Mouse (Mus musculus) midbrain, embryonic 10.5 days (tissue): ENCODE measurements around the gene Padi1. TPM values are rescaled to one million over a fixed set of nuclear protein-coding genes. Genes with fewer than 3 reads are reported as not detected.

ENCODE experiments used
- DNase-seq: peaks from one replicate; pipeline ENCODE4 v3.0.0-alpha.2; 2017; ENCODE audit warnings: low spot score
- H3K27ac ChIP-seq: fragments of 300-500 bp; sonication (generic); replicated peaks from 2 replicates; pipeline ENCODE4 v1.5.1; 2016; ENCODE audit warnings: mild to moderate bottlenecking
- H3K27me3 ChIP-seq: fragments of 300-500 bp; sonication (generic); 2 replicates; pipeline ENCODE4 v1.6.1; 2016; ENCODE audit warnings: low read depth, mild to moderate bottlenecking; ENCODE audit not compliant: poor library complexity, severe bottlenecking
- H3K36me3 ChIP-seq: fragments of 300-500 bp; sonication (generic); 2 replicates; pipeline ENCODE4 v1.6.1; 2016; ENCODE audit warnings: mild to moderate bottlenecking, moderate library complexity
- H3K4me1 ChIP-seq: fragments of 300-500 bp; sonication (generic); 2 replicates; pipeline ENCODE4 v1.6.1; 2016
- H3K4me3 ChIP-seq: fragments of 300-500 bp; sonication (generic); 2 replicates; pipeline ENCODE4 v1.5.1; 2016; ENCODE audit warnings: mild to moderate bottlenecking, moderate library complexity
- H3K9me3 ChIP-seq: fragments of 300-500 bp; sonication (generic); replicated peaks from 2 replicates; pipeline ENCODE4 v1.6.1; 2016; ENCODE audit warnings: mild to moderate bottlenecking
- WGBS: fragments of 180-500 bp; shearing (Covaris S2); methylation state at CpG from one replicate; pipeline ENCODE4 v1.1.7; 2016; 5-methylcytosine and 5-hydroxymethylcytosine counted together
- polyA plus RNA-seq: library from polyadenylated mRNA; unstranded; fragments of >200 nt; fragmentation: Nextera tagmentation; extraction: Ambion mirVana; gene quantifications from 2 replicates; pipeline ENCODE4 v1.2.1, GENCODE M21; 2016

Padi1 gene
- polyA plus RNA-seq, 1 experiment from 2014 or later = 0.06 TPM

GRCm38 (mm10) chr4:140859291-140859690, 13.7 kb upstream of the Padi1 start:
- Histone ChIP-seq H3K4me3 (no peak overlapping the region), H3K4me1 (peaks cover 5% of the 10 kb centered on the region; the same call in 1 of the 2 replicates), H3K36me3 (no peaks in the 10 kb centered on the region), H3K27ac (peak overlapping the region; percentile 3; the same call in 1 of the 2 replicates), H3K9me3 (no peaks in the 10 kb centered on the region), H3K27me3 (no peaks in the 10 kb centered on the region; the same call in 1 of the 2 replicates)
- no peak for DNase-seq
- 79% methylated on average over 11 of the region's 11 CpGs for WGBS

GRCm38 (mm10) chr4:140857813-140858212, 12.2 kb upstream of the Padi1 start:
- 85% methylated on average over 7 of the region's 7 CpGs for WGBS
- no peaks in the 10 kb centered on the region for H3K9me3 ChIP-seq
- H3K27me3 ChIP-seq = no peaks in the 10 kb centered on the region; the same call in 1 of the 2 replicates
- H3K4me3 ChIP-seq = no peak overlapping the region
- peaks cover 14% of the 10 kb centered on the region for H3K4me1 ChIP-seq
- H3K36me3 ChIP-seq = no peaks in the 10 kb centered on the region
- H3K27ac ChIP-seq = 0 out of 2 replicates have a peak overlapping the region, but pooled peaks have one; percentile 28
- DNase-seq = no peak

- WGBS = 85% methylated on average over 5 of the region's 5 CpGs
- Histone ChIP-seq H3K27me3 (no peaks in the 10 kb centered on the region; the same call in 1 of the 2 replicates), H3K27ac (no peak overlapping the region), H3K4me1 (peaks cover 14% of the 10 kb centered on the region), H3K4me3 (no peak overlapping the region), H3K36me3 (no peaks in the 10 kb centered on the region), H3K9me3 (no peaks in the 10 kb centered on the region)
- DNase-seq = no peak
These were observed 11.5 kb upstream of the Padi1 start for GRCm38 (mm10) chr4:140857041-140857440.

GRCm38 (mm10) chr4:140855151-140855550, 9.6 kb upstream of the Padi1 start:
- Histone ChIP-seq H3K4me3 (no peak overlapping the region), H3K4me1 (peaks cover 14% of the 10 kb centered on the region), H3K9me3 (no peaks in the 10 kb centered on the region), H3K27ac (peak overlapping the region; percentile 42), H3K36me3 (no peaks in the 10 kb centered on the region), H3K27me3 (no peaks in the 10 kb centered on the region; the same call in 1 of the 2 replicates)
- DNase-seq = no peak
- 83% methylated on average over 8 of the region's 10 CpGs for WGBS

- H3K4me3 ChIP-seq = no peak overlapping the region
- H3K27ac ChIP-seq = peak overlapping the region; percentile 42
- no peaks in the 10 kb centered on the region for H3K36me3 ChIP-seq
- 81% methylated on average over 10 of the region's 10 CpGs for WGBS
- H3K4me1 ChIP-seq = peaks cover 17% of the 10 kb centered on the region
- DNase-seq = no peak
- no peaks in the 10 kb centered on the region; the same call in 1 of the 2 replicates for H3K27me3 ChIP-seq
- no peaks in the 10 kb centered on the region for H3K9me3 ChIP-seq
These were observed 8.9 kb upstream of the Padi1 start for GRCm38 (mm10) chr4:140854455-140854864.

- no peak overlapping the region for H3K27ac ChIP-seq
- no peaks in the 10 kb centered on the region for H3K36me3 ChIP-seq
- H3K9me3 ChIP-seq = no peaks in the 10 kb centered on the region
- peaks cover 18% of the 10 kb centered on the region for H3K4me1 ChIP-seq
- WGBS = 64% methylated on average over 8 of the region's 8 CpGs
- H3K27me3 ChIP-seq = no peaks in the 10 kb centered on the region; the same call in 1 of the 2 replicates
- DNase-seq = no peak
- H3K4me3 ChIP-seq = no peak overlapping the region
These were observed 8.0 kb upstream of the Padi1 start for GRCm38 (mm10) chr4:140853626-140854025.

- Histone ChIP-seq H3K4me1 (peaks cover 29% of the 10 kb centered on the region), H3K9me3 (no peaks in the 10 kb centered on the region), H3K27me3 (no peaks in the 10 kb centered on the region), H3K36me3 (no peaks in the 10 kb centered on the region), H3K27ac (peak overlapping the region; percentile 65), H3K4me3 (no peak overlapping the region)
- no peak for DNase-seq
- WGBS = 77% methylated on average over 11 of the region's 11 CpGs
These were observed 3.7 kb upstream of the Padi1 start for GRCm38 (mm10) chr4:140849310-140849709.

GRCm38 (mm10) chr4:140844991-140845390, 587 bp downstream of the Padi1 start:
- peaks cover 24% of the 10 kb centered on the region for H3K4me1 ChIP-seq
- no peaks in the 10 kb centered on the region for H3K36me3 ChIP-seq
- WGBS = 69% methylated on average over 4 of the region's 4 CpGs
- H3K27me3 ChIP-seq = no peaks in the 10 kb centered on the region
- no peak for DNase-seq
- H3K9me3 ChIP-seq = no peaks in the 10 kb centered on the region
- H3K27ac ChIP-seq = no peak overlapping the region
- no peak overlapping the region for H3K4me3 ChIP-seq

- Histone ChIP-seq H3K27me3 (no peaks in the 10 kb centered on the region), H3K36me3 (no peaks in the 10 kb centered on the region), H3K27ac (no peak overlapping the region), H3K4me3 (no peak overlapping the region), H3K9me3 (no peaks in the 10 kb centered on the region), H3K4me1 (peaks cover 15% of the 10 kb centered on the region)
- WGBS = 80% methylated on average over 15 of the region's 15 CpGs
- DNase-seq = no peak
These were observed 1.8 kb downstream of the Padi1 start for GRCm38 (mm10) chr4:140843670-140844280.

- WGBS = 58% methylated on average over 1 of the region's 1 CpGs
- Histone ChIP-seq H3K4me3 (no peak overlapping the region), H3K4me1 (peaks cover 19% of the 10 kb centered on the region), H3K9me3 (no peaks in the 10 kb centered on the region), H3K27me3 (peaks cover 7% of the 10 kb centered on the region), H3K27ac (no peak overlapping the region; the same call in 1 of the 2 replicates), H3K36me3 (no peaks in the 10 kb centered on the region)
- no peak for DNase-seq
These were observed 2.7 kb downstream of the Padi1 start for GRCm38 (mm10) chr4:140842909-140843308.

GRCm38 (mm10) chr4:140837879-140838278, 7.7 kb downstream of the Padi1 start:
- H3K27ac ChIP-seq = peak overlapping the region; percentile 63

GRCm38 (mm10) chr4:140836208-140836866, 9.2 kb downstream of the Padi1 start:
- WGBS = 69% methylated on average over 11 of the region's 11 CpGs
- Histone ChIP-seq H3K4me1 (peaks cover 46% of the 10 kb centered on the region), H3K4me3 (no peak overlapping the region), H3K27me3 (peaks cover 47% of the 10 kb centered on the region), H3K36me3 (no peaks in the 10 kb centered on the region), H3K27ac (no peak overlapping the region; the same call in 1 of the 2 replicates), H3K9me3 (no peaks in the 10 kb centered on the region)
- DNase-seq = no peak

More at GRCm38 (mm10) chr4:140837879-140838278, 7.7 kb downstream of the Padi1 start:
- no peak for DNase-seq
- 22% methylated on average over 8 of the region's 8 CpGs for WGBS
- Histone ChIP-seq H3K9me3 (no peaks in the 10 kb centered on the region), H3K4me3 (peak overlapping the region; percentile 19; the same call in 1 of the 2 replicates), H3K27me3 (peaks cover 44% of the 10 kb centered on the region), H3K36me3 (no peaks in the 10 kb centered on the region), H3K4me1 (peaks cover 44% of the 10 kb centered on the region)

- H3K4me3 ChIP-seq = peak overlapping the region; percentile 31
- H3K4me1 ChIP-seq = peaks cover 46% of the 10 kb centered on the region
- 1% methylated on average over 10 of the region's 10 CpGs for WGBS
- H3K9me3 ChIP-seq = no peaks in the 10 kb centered on the region
- no peaks in the 10 kb centered on the region for H3K36me3 ChIP-seq
- DNase-seq = peak; percentile 81
- peaks cover 47% of the 10 kb centered on the region for H3K27me3 ChIP-seq
- H3K27ac ChIP-seq = 0 out of 2 replicates have a peak overlapping the region, but pooled peaks have one; percentile 63
These were observed 9.9 kb downstream of the Padi1 start for GRCm38 (mm10) chr4:140835682-140836081.
